Mouse (Mus musculus) megakaryocyte-erythroid progenitor cell, adult 5 weeks (primary cell): ENCODE measurements around the gene Fut4. TPM values are rescaled to one million over a fixed set of nuclear protein-coding genes. Genes with fewer than 3 reads are reported as not detected.

ENCODE experiments used
- polyA plus RNA-seq: library from polyadenylated mRNA; stranded (reverse); fragments of >175 nt; gene quantifications from 2 replicates; pipeline ENCODE4 v1.2.3, GENCODE M21; 2012

Fut4 gene
- polyA plus RNA-seq: 2.7 and 6.2 TPM in 2 replicates

DNA sequence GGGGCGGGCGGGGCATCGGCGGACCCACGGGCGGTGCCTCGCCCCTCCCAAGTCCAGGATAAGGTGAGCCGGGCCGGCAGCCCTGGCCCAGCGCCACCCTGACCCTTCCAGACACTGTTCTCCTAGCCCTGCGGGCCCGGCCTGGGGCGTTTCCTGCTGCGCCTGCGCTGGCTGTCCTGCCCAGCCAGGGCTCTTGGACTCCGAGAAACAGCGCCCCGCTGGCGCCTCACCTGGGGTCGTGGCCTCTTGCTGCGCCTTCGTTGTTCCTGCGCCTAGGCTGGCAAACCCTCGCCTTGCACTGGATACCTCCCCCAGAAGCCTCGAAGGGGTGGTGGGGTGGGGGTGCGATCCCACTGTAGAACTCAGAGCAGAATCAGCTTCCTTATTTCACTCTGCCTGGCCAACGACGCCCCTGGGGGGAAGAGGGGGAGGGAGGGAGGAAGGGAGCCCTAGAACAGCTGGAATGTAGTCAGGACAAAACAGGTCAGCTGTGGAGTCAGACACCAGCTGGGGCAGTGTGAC lies at the start of gene Fut4:
Gene Fut4, minus strand, starts transcription at position 393 of the 522 bp plus-strand sequence.

DNA sequence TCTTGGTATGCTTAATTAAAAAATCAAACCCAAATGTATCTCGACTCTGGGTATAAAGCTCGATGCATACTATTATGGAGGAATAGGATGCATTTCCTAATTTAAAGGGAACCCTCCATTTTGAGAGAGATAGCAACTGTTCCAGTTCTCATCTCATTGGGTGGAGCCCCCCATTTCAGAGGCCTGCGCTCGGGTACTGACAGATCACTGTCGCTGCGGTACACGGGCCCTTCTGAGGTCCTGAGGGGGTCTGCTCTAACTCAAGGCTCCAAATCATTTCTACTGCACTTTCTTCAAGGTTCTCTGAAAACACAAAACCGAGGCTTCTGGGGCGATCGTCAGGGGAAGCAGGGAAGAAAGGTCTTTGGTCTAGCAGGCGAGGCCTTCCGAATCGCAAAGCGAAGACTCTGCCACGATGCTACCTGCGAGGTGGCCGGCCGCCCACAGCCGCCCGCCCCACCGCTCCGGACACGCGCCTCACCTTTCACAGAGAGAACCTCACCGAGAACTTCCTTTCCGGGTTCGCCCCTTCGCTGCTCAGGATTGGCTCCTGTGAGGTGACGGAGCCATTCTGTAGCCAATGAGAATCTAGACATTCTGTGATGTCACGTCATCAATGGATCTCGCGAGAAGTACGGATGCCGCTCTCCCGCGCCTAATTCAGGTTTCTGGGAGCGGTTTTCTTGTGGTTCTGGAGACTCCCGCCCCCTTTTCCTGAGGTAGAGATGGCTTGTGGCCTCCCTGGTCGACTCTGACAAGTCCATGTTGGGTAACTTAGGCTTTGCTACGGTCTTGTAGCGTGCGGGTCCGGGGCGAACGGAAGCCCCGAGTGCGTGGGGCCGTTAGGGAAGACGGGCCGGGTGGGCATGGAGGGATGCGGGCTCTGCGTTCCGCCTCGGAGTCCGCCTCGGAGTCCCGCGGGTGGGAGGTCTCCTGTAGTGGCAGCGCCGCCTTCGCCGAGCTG lies 32.1 kb upstream of the Fut4 start, which contains the start of the genes Mre11a and Ankrd49:
Gene Mre11a, plus strand, starts transcription at position 616 of the 964 bp plus-strand sequence.
Gene Ankrd49, minus strand, starts transcription at position 818 of the 964 bp plus-strand sequence.

DNA sequence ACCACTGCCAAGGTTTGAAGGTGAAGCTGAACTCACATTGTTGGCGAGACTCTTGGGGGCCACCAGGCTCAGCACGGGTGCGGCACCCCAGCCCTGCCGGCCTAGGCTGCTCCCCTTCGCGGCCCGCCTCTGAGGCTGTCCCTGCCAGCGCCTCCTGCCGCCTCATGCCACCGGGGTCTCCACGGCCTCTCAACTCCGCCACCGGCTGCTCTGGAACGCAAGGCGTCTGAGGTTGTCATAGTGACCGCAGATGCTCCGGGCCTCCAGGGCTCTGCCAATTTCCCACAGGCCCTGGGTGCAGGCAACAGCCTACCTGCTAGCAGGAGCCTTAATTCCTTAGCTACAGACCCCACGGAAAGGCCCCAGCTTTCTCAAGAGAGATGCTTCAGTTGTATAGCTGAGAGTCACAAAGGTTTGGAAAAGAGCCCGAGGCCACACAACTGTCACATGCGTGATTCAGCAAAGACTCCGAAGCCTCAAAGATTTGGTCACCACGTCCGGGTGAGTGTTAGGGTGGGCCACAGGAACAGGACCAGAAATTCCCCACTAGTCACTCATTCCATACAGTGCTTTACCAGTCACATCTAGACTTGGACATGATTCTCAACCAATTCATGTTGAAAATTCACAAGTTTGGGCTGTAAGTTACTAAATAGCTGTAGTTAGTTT lies 18.7 kb upstream of the Fut4 start, which contains the start of gene 1700012B09Rik:
Gene 1700012B09Rik, minus strand, starts transcription at position 228 of the 669 bp plus-strand sequence.

DNA sequence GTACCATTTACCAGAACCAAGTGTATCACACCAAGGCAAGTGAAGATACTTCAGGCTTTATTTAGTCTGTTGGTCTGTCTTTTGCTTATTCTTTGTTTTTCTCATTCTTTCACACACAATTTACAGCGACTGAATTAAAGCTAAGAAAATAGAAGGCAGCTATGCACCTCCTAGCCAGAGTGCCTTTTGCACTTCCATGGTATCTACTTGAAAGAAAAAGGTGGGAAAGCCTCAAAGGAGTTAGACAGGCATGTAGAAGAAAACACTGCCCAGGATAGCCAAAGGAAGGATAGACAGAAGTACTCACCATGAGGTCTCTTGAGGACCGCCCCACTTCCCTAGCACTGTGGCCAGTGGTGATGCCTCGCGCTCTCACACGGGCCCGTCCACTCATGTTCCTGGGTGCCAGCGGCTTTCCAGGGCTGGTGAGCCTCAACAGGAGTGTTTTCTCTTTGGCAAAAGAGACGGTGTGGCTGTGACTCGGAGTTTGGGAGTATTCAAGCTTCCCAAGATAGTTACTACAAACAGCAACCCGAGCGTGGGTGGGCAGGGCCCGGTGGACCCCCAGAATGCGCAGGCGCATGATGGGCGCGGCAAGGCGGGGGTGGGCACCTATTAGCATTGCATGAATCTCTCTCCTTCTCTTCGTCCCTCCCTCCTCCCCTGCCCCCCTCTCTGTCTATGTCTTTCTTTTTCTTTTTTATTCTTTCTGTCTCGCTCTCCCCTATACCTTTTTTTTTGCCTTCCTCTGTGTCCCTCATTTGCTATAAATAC lies 11.9 kb downstream of the Fut4 start, which contains the start of gene Piwil4:
Gene Piwil4, minus strand, starts transcription at position 583 of the 774 bp plus-strand sequence.

Other genes with a start within 250 kb of the Fut4 start
- gene Amotl1, start 107.3 kb downstream of the Fut4 start, polyA plus RNA-seq: 0.02 and 0.04 TPM in 2 replicates
- gene Piwil4, start 11.7 kb downstream of the Fut4 start, polyA plus RNA-seq: not detected in 2 replicates
- 0.30 and 3.1 TPM in 2 replicates for gene 1700012B09Rik, start 18.6 kb upstream of the Fut4 start, polyA plus RNA-seq
- 6.5 and 6.6 TPM in 2 replicates for gene Mre11a, start 32.3 kb upstream of the Fut4 start, polyA plus RNA-seq
- 16.8 and 28.8 TPM in 2 replicates for gene Ankrd49, start 32.5 kb upstream of the Fut4 start, polyA plus RNA-seq
- gene Gpr83, start 107.8 kb upstream of the Fut4 start, polyA plus RNA-seq: not detected in 2 replicates
- gene Izumo1r, start 151.6 kb upstream of the Fut4 start, polyA plus RNA-seq: 0.23 TPM in 1 of 2 replicates, not detected in the other